Mouse (Mus musculus): Measurements from ENCODE around the gene C130079G13Rik. TPM values are rescaled to one million over a fixed set of nuclear protein-coding genes. Genes with fewer than 3 reads are reported as not detected.
"Not testable (repeated sequence)": the region's sequence is repeated elsewhere in the genome, so short reads cannot be mapped to it uniquely, and the experiment has no call there.

Gene C130079G13Rik
- 0.10 and 0.15 TPM in 2 replicates for polyA plus RNA-seq (2015; fragmentation: Nextera tagmentation; extraction: Ambion mirVana)

DNA sequence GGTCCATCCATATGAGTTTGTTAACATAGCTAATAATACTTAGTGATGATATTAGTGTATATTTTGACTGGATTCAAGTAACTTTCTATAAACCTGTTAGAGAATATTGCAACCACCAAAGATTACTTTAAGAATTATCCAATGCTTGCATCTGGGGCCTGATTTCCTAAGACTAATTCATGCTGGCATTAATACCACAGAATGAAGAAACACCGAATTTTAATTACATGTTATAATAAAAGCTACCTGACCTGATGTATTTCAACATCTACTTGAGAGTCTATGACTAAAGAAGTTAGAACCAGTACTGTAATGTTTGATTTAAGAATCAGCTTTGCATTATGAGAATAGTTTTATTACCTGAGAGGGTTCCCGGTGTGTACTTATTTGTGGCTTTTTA, at the start of gene C130079G13Rik:
Gene C130079G13Rik (plus strand): TSS at position 301 of the 400 bp plus-strand sequence.
- no peaks in the 10 kb centered on the region for H3K27me3 ChIP-seq (ENCODE audit: control insufficient read depth, insufficient read depth, low read length)
- no peak within 1 kb of the TSS for H3K4me2 ChIP-seq (ENCODE audit: low read depth, low read length)
- no peak within 1 kb of the TSS for H3K4me3 ChIP-seq (replicated peaks; ENCODE audit: low read length)
- no peaks in the 10 kb centered on the region for H3K4me1 ChIP-seq (ENCODE audit: control insufficient read depth, insufficient read depth, low read length)
- 83% methylated on average over 2 of the region's 2 CpGs for WGBS
- no peaks in the 10 kb centered on the region for H3K9me3 ChIP-seq (replicated peaks; ENCODE audit: control insufficient read depth, low read length)
- H3K9ac ChIP-seq (ENCODE audit: low read length): no peak within 1 kb of the TSS
- H3K27ac ChIP-seq (ENCODE audit: low read length): no peak within 1 kb of the TSS
- H3K36me3 ChIP-seq (ENCODE audit: control insufficient read depth, insufficient read depth, low read length): no peaks in the 10 kb centered on the region
- ATAC-seq (ENCODE audit: insufficient read depth, low FRiP score): no peak

- not testable (repeated sequence) for H3K9ac ChIP-seq (ENCODE audit: low read length); H3K27me3 ChIP-seq (ENCODE audit: control insufficient read depth, insufficient read depth, low read length); H3K9me3 ChIP-seq (replicated peaks; ENCODE audit: control insufficient read depth, low read length); ATAC-seq (ENCODE audit: insufficient read depth, low FRiP score); H3K36me3 ChIP-seq (ENCODE audit: control insufficient read depth, insufficient read depth, low read length); H3K27ac ChIP-seq (ENCODE audit: low read length); H3K4me1 ChIP-seq (ENCODE audit: control insufficient read depth, insufficient read depth, low read length); H3K4me3 ChIP-seq (replicated peaks; ENCODE audit: low read length); H3K4me2 ChIP-seq (ENCODE audit: low read depth, low read length)
- 53% methylated on average over 1 of the region's 1 CpGs for WGBS
Measured at GRCm38 (mm10) chr3:59877601-59878000, 47.4 kb upstream of the C130079G13Rik start.

- not testable (repeated sequence) for H3K4me1 ChIP-seq (ENCODE audit: control insufficient read depth, insufficient read depth, low read length); H3K9me3 ChIP-seq (replicated peaks; ENCODE audit: control insufficient read depth, low read length); H3K36me3 ChIP-seq (ENCODE audit: control insufficient read depth, insufficient read depth, low read length); ATAC-seq (ENCODE audit: insufficient read depth, low FRiP score); H3K27me3 ChIP-seq (ENCODE audit: control insufficient read depth, insufficient read depth, low read length); H3K9ac ChIP-seq (ENCODE audit: low read length); H3K4me3 ChIP-seq (replicated peaks; ENCODE audit: low read length); H3K27ac ChIP-seq (ENCODE audit: low read length); H3K4me2 ChIP-seq (ENCODE audit: low read depth, low read length)
- WGBS: 77% methylated on average over 7 of the region's 7 CpGs
Measured at GRCm38 (mm10) chr3:59879801-59880554, 45.0 kb upstream of the C130079G13Rik start.

GRCm38 (mm10) chr3:59893276-59893675, 31.7 kb upstream of the C130079G13Rik start:
- Histone ChIP-seq H3K9me3 (replicated peaks; ENCODE audit: control insufficient read depth, low read length) (no peaks in the 10 kb centered on the region), H3K36me3 (ENCODE audit: control insufficient read depth, insufficient read depth, low read length) (no peaks in the 10 kb centered on the region), H3K9ac (ENCODE audit: low read length) (no peak overlapping the region), H3K4me1 (ENCODE audit: control insufficient read depth, insufficient read depth, low read length) (no peaks in the 10 kb centered on the region), H3K4me2 (ENCODE audit: low read depth, low read length) (no peak overlapping the region), H3K27ac (ENCODE audit: low read length) (no peak overlapping the region), H3K4me3 (replicated peaks; ENCODE audit: low read length) (no peak overlapping the region), H3K27me3 (ENCODE audit: control insufficient read depth, insufficient read depth, low read length) (no peaks in the 10 kb centered on the region)
- ATAC-seq (ENCODE audit: insufficient read depth, low FRiP score): no peak
- 61% methylated on average over 2 of the region's 2 CpGs for WGBS

- no peak overlapping the region for H3K9ac ChIP-seq (ENCODE audit: low read length)
- no peak overlapping the region for H3K4me2 ChIP-seq (ENCODE audit: low read depth, low read length)
- H3K4me3 ChIP-seq (replicated peaks; ENCODE audit: low read length): no peak overlapping the region
- no peak for ATAC-seq (ENCODE audit: insufficient read depth, low FRiP score)
- H3K27me3 ChIP-seq (ENCODE audit: control insufficient read depth, insufficient read depth, low read length): no peaks in the 10 kb centered on the region
- WGBS: 40% methylated on average over 1 of the region's 1 CpGs
- no peak overlapping the region for H3K27ac ChIP-seq (ENCODE audit: low read length)
- no peaks in the 10 kb centered on the region for H3K4me1 ChIP-seq (ENCODE audit: control insufficient read depth, insufficient read depth, low read length)
- H3K9me3 ChIP-seq (replicated peaks; ENCODE audit: control insufficient read depth, low read length): no peaks in the 10 kb centered on the region
- H3K36me3 ChIP-seq (ENCODE audit: control insufficient read depth, insufficient read depth, low read length): no peaks in the 10 kb centered on the region
Measured at GRCm38 (mm10) chr3:59934621-59935020, 9.6 kb downstream of the C130079G13Rik start.

DNA sequence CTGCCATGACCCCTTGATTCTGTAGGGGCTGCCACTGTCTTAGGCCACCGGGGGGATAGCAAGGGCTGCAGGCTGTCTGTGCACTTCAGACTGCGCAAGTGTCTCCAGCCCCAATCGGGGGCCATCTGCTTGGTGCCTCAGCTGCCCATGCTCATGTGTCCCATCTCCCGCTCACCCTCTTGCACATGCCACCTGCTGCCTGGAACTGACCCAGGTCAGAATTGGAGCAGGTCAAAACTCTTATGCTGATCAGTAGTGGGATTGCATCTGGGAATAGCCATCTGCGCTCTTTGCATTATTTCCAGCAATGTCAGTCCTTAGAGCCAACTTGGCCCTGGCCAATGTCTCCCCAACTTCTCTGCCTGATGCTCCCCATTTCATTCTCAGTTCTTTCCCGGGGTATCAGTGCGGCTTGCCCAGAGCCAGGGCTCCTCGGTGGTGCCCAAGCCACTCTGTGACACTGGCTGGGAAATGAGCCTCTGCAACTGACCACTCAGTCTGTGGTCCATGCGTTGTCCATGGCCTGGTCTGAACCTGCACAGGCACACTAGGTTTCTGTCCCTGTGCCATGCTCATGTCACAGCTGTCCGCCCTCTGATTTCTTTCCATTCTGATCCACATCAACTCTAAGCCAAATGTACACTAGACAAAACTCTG, 22.4 kb downstream of the C130079G13Rik start:
- Histone ChIP-seq H3K27me3 (ENCODE audit: control insufficient read depth, insufficient read depth, low read length) (no peaks in the 10 kb centered on the region), H3K9ac (ENCODE audit: low read length) (no peak overlapping the region), H3K36me3 (ENCODE audit: control insufficient read depth, insufficient read depth, low read length) (no peaks in the 10 kb centered on the region), H3K9me3 (replicated peaks; ENCODE audit: control insufficient read depth, low read length) (no peaks in the 10 kb centered on the region), H3K27ac (ENCODE audit: low read length) (no peak overlapping the region), H3K4me1 (ENCODE audit: control insufficient read depth, insufficient read depth, low read length) (no peaks in the 10 kb centered on the region), H3K4me3 (replicated peaks; ENCODE audit: low read length) (no peak overlapping the region), H3K4me2 (ENCODE audit: low read depth, low read length) (no peak overlapping the region)
- ATAC-seq (ENCODE audit: insufficient read depth, low FRiP score): no peak
- WGBS: 89% methylated on average over 10 of the region's 10 CpGs

GRCm38 (mm10) chr3:59970891-59971290, 45.9 kb downstream of the C130079G13Rik start:
- Histone ChIP-seq H3K4me1 (ENCODE audit: control insufficient read depth, insufficient read depth, low read length) (no peaks in the 10 kb centered on the region), H3K27ac (ENCODE audit: low read length) (no peak overlapping the region), H3K36me3 (ENCODE audit: control insufficient read depth, insufficient read depth, low read length) (no peaks in the 10 kb centered on the region), H3K4me2 (ENCODE audit: low read depth, low read length) (no peak overlapping the region), H3K9me3 (replicated peaks; ENCODE audit: control insufficient read depth, low read length) (no peaks in the 10 kb centered on the region), H3K4me3 (replicated peaks; ENCODE audit: low read length) (no peak overlapping the region), H3K9ac (ENCODE audit: low read length) (no peak overlapping the region), H3K27me3 (ENCODE audit: control insufficient read depth, insufficient read depth, low read length) (no peaks in the 10 kb centered on the region)
- 89% methylated on average over 5 of the region's 5 CpGs for WGBS
- ATAC-seq (ENCODE audit: insufficient read depth, low FRiP score): no peak

DNA sequence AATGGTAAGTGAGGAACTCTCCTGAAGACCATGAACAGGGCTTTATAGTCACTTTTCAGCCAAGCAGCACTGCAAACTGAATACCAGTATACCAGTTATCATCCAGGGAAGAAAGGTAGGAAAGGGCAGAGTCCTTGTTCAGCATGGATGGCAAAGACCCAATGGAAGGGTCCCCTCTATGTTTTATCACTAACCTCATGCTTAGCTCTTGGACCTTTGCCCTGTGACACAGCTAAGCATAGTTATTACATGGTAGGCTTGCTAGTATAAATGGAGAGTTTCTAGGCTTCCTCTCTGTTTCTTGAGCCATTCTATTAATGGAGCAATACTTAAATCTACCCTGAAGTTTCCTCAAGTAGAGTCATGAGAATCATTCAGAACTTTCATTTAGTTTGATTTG, 49.6 kb downstream of the C130079G13Rik start:
- Histone ChIP-seq H3K9ac (ENCODE audit: low read length) (no peak overlapping the region), H3K4me3 (replicated peaks; ENCODE audit: low read length) (no peak overlapping the region), H3K9me3 (replicated peaks; ENCODE audit: control insufficient read depth, low read length) (no peaks in the 10 kb centered on the region), H3K36me3 (ENCODE audit: control insufficient read depth, insufficient read depth, low read length) (no peaks in the 10 kb centered on the region), H3K27me3 (ENCODE audit: control insufficient read depth, insufficient read depth, low read length) (no peaks in the 10 kb centered on the region), H3K27ac (ENCODE audit: low read length) (no peak overlapping the region), H3K4me1 (ENCODE audit: control insufficient read depth, insufficient read depth, low read length) (no peaks in the 10 kb centered on the region), H3K4me2 (ENCODE audit: low read depth, low read length) (no peak overlapping the region)
- ATAC-seq (ENCODE audit: insufficient read depth, low FRiP score): no peak
